Mouse (Mus musculus) layer of hippocampus, adult 9-11 months (tissue): ENCODE measurements at regions not wholly inside any gene's neighbourhood (a gene's known extent, or its start where the extent isn't known, plus 50 kb on each side); places are given as distances from the start of the nearest gene placed in this dataset.

Source experiments
- DNase-seq: peaks from one replicate; pipeline ENCODE4 v3.0.0; 2022

GRCm38 (mm10) chr9:120769056-120769455 is 160.0 kb upstream of the Ctnnb1 start:
- no peak for DNase-seq

GRCm38 (mm10) chr9:120769679-120770078 is 159.3 kb upstream of the Ctnnb1 start:
- no peak for DNase-seq

GRCm38 (mm10) chr9:120770886-120771285 is 158.1 kb upstream of the Ctnnb1 start:
- DNase-seq = no peak

- no peak for DNase-seq
Measured at GRCm38 (mm10) chr9:120771896-120772530, 157.0 kb upstream of the Ctnnb1 start.

- DNase-seq = no peak
Measured at GRCm38 (mm10) chr9:120774251-120774650, 154.8 kb upstream of the Ctnnb1 start.

GRCm38 (mm10) chr9:120774772-120775171 is 154.2 kb upstream of the Ctnnb1 start:
- DNase-seq = no peak

- DNase-seq = no peak
Measured at GRCm38 (mm10) chr9:120775721-120776120, 153.3 kb upstream of the Ctnnb1 start.

GRCm38 (mm10) chr9:120776456-120777001 is 152.5 kb upstream of the Ctnnb1 start:
- peak; percentile 35 for DNase-seq

- DNase-seq = no peak
Measured at GRCm38 (mm10) chr9:120777016-120777415, 152.0 kb upstream of the Ctnnb1 start.

GRCm38 (mm10) chr9:120777501-120777900 is 151.5 kb upstream of the Ctnnb1 start:
- DNase-seq = no peak

GRCm38 (mm10) chr9:120778423-120778822 is 150.6 kb upstream of the Ctnnb1 start:
- DNase-seq = no peak

GRCm38 (mm10) chr9:120794210-120794609 is 134.8 kb upstream of the Ctnnb1 start:
- DNase-seq = no peak

- no peak for DNase-seq
Measured at GRCm38 (mm10) chr9:120796111-120796880, 132.7 kb upstream of the Ctnnb1 start.

GRCm38 (mm10) chr9:120797996-120798663 is 130.9 kb upstream of the Ctnnb1 start:
- peak; percentile 65 for DNase-seq

GRCm38 (mm10) chr9:120798901-120799300 is 130.1 kb upstream of the Ctnnb1 start:
- DNase-seq = no peak

- no peak for DNase-seq
Measured at GRCm38 (mm10) chr9:120802646-120803045, 126.4 kb upstream of the Ctnnb1 start.

GRCm38 (mm10) chr9:120804760-120805294 is 124.2 kb upstream of the Ctnnb1 start:
- no peak for DNase-seq

GRCm38 (mm10) chr9:120808741-120809425 is 120.1 kb upstream of the Ctnnb1 start:
- DNase-seq = peak; percentile 59

- no peak for DNase-seq
Measured at GRCm38 (mm10) chr9:120811522-120811921, 117.5 kb upstream of the Ctnnb1 start.

- DNase-seq = no peak
Measured at GRCm38 (mm10) chr9:120812667-120813210, 116.3 kb upstream of the Ctnnb1 start.

GRCm38 (mm10) chr9:120814286-120814685 is 114.7 kb upstream of the Ctnnb1 start:
- no peak for DNase-seq

GRCm38 (mm10) chr9:120818726-120819317 is 110.2 kb upstream of the Ctnnb1 start:
- DNase-seq = no peak
